ENCODE assay signal across 8 mouse cellular contexts in the genomic region with DNA sequence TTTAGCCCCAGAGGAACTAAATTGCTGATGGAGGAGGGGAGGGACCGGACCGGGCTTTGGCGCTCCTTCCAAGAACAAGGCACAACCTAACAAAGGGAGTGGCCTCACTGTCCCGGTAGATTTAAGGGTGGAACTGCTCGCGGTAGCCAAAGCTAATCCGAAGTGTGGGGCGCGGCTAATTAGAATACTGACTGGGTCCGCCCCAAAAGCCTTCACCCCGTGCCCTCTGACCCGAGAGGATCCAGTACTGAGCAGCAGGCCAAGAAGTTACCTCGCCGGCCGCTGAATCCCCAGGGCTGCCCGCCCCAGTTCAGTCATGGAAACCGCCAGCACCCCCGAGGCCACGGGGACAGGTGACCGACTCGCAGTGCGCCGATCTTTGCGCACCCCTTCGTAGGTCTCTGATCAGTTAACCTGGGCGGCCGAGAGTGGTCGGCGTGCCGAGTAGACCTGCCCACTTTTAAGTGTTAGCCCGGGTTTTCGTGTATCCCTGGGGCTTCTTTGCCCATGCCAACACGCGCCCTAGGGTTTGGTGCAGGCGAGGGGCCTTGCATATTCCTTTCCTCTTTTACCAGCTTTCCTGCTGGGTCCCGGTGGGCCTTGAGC. TPM values are rescaled to one million over a fixed set of nuclear protein-coding genes. Genes with fewer than 3 reads are reported as not detected.
DNase-seq lines count a peak whose midpoint lies in the region; ATAC-seq and TF ChIP-seq lines count a peak whose summit lies in the region.

A gene (plus strand): TSS at position 244 of the 606 bp plus-strand sequence.

- peaks cover 3% of the 10 kb centered on the region; the same call in 1 of the 2 replicates for H3K4me1 ChIP-seq in bone marrow, adult 2 months (ENCODE audit: control insufficient read depth, insufficient read depth, low read length)
- H3K4me1 ChIP-seq in erythroblast, embryonic 14.5 days (ENCODE audit: control insufficient read depth) = peaks cover 48% of the 10 kb centered on the region
- peaks cover 23% of the 10 kb centered on the region for H3K4me1 ChIP-seq in heart, embryonic 12.5 days (replicated peaks)
- H3K4me1 ChIP-seq in kidney, postnatal 0 days (replicated peaks; ENCODE audit: insufficient read depth, low read length) = peaks cover 25% of the 10 kb centered on the region
- peaks cover 18% of the 10 kb centered on the region for H3K4me1 ChIP-seq in liver, adult 2 months (ENCODE audit: control insufficient read depth, insufficient read depth, low read length)
- H3K4me1 ChIP-seq in stomach, embryonic 16.5 days (ENCODE audit: control insufficient read depth, insufficient read depth, low read length) = peaks cover 26% of the 10 kb centered on the region

- TF ChIP-seq CTCF in bone marrow, adult 2 months (IDR thresholded peaks at IDR 0.05; ENCODE audit: control insufficient read depth, insufficient read depth, low read length) = no peak
- TF ChIP-seq CTCF in kidney, postnatal 0 days (IDR thresholded peaks at IDR 0.05; ENCODE audit: low read depth) = no peak
- TF ChIP-seq CTCF in liver, adult 2 months (IDR thresholded peaks at IDR 0.05; ENCODE audit: low read depth, low read length) = no peak

- H3K9ac ChIP-seq in heart, embryonic 12.5 days = peak within 1 kb of the TSS; percentile 87
- peak within 1 kb of the TSS; percentile 79 for H3K9ac ChIP-seq in kidney, postnatal 0 days (ENCODE audit: low read depth, low read length)
- peak within 1 kb of the TSS; percentile 78 for H3K9ac ChIP-seq in liver, adult 2 months (ENCODE audit: low read depth, low read length)
- H3K9ac ChIP-seq in stomach, embryonic 16.5 days (ENCODE audit: low read length) = peak within 1 kb of the TSS; percentile 78

- H3K27ac ChIP-seq in bone marrow, adult 2 months (ENCODE audit: control insufficient read depth, insufficient read depth, low read depth, low read length, poor library complexity) = peak within 1 kb of the TSS; percentile 96
- H3K27ac ChIP-seq in heart, embryonic 12.5 days (ENCODE audit: poor library complexity, severe bottlenecking) = peak within 1 kb of the TSS; percentile 95
- peak within 1 kb of the TSS; percentile 99 for H3K27ac ChIP-seq in kidney, postnatal 0 days
- peak within 1 kb of the TSS; percentile 89 for H3K27ac ChIP-seq in liver, adult 2 months (replicated peaks; ENCODE audit: insufficient read depth, low read depth, low read length)
- peak within 1 kb of the TSS; percentile 99 for H3K27ac ChIP-seq in stomach, embryonic 16.5 days (ENCODE audit: low read length)

- TF ChIP-seq POLR2A in bone marrow, adult 2 months (IDR thresholded peaks at IDR 0.05; ENCODE audit: borderline replicate concordance, control insufficient read depth, low read depth, low read length) = peak; percentile 82; the same call in 1 of the 2 replicates
- peak; percentile 84 for TF ChIP-seq POLR2A in liver, adult 2 months (IDR thresholded peaks at IDR 0.05; ENCODE audit: extremely low read depth, insufficient read depth, low read length)

- peak; percentile 78 for ATAC-seq in heart, embryonic 12.5 days (ENCODE audit: insufficient number of reproducible peaks, low FRiP score)
- peak; percentile 83 for ATAC-seq in kidney, postnatal 0 days (replicated peaks; ENCODE audit: low FRiP score, low read depth)
- ATAC-seq in monocyte, adult 5-6 weeks (replicated peaks; ENCODE audit: insufficient number of reproducible peaks, low FRiP score, low TSS enrichment, poor library complexity, severe bottlenecking) = peak; percentile 70
- ATAC-seq in stomach, embryonic 16.5 days (ENCODE audit: insufficient read depth, low FRiP score) = peak; percentile 86

- peaks cover 21% of the 10 kb centered on the region; the same call in 1 of the 2 replicates for H3K79me2 ChIP-seq in liver, adult 2 months (ENCODE audit: control insufficient read depth, insufficient read depth, low read length)

- peaks cover 2% of the 10 kb centered on the region; the same call in 1 of the 2 replicates for H3K9me3 ChIP-seq in erythroblast, embryonic 14.5 days (ENCODE audit: control insufficient read depth, low read length)
- H3K9me3 ChIP-seq in heart, embryonic 12.5 days (replicated peaks) = no peaks in the 10 kb centered on the region
- H3K9me3 ChIP-seq in kidney, postnatal 0 days (replicated peaks; ENCODE audit: low read length) = no peaks in the 10 kb centered on the region
- H3K9me3 ChIP-seq in stomach, embryonic 16.5 days (replicated peaks; ENCODE audit: control insufficient read depth, low read length) = no peaks in the 10 kb centered on the region

- H3K4me3 ChIP-seq in bone marrow, adult 2 months (replicated peaks; ENCODE audit: control insufficient read depth, low read depth, low read length) = peak within 1 kb of the TSS; percentile 90
- peak within 1 kb of the TSS; percentile 94 for H3K4me3 ChIP-seq in erythroblast, embryonic 14.5 days (replicated peaks)
- peak within 1 kb of the TSS; percentile 82 for H3K4me3 ChIP-seq in heart, embryonic 12.5 days
- peak within 1 kb of the TSS; percentile 72 for H3K4me3 ChIP-seq in kidney, postnatal 0 days (replicated peaks; ENCODE audit: low read depth, low read length)
- H3K4me3 ChIP-seq in liver, adult 2 months (ENCODE audit: insufficient read depth, low read depth, low read length) = peak within 1 kb of the TSS; percentile 70
- H3K4me3 ChIP-seq in stomach, embryonic 16.5 days (replicated peaks; ENCODE audit: low read length) = peak within 1 kb of the TSS; percentile 74

- H3K27me3 ChIP-seq in erythroblast, embryonic 14.5 days (ENCODE audit: control insufficient read depth) = peaks cover 40% of the 10 kb centered on the region
- 0 out of 2 replicates have a peak, but pooled peaks cover under 1% of the 10 kb centered on the region for H3K27me3 ChIP-seq in heart, embryonic 12.5 days (replicated peaks)
- no peaks in the 10 kb centered on the region for H3K27me3 ChIP-seq in kidney, postnatal 0 days (ENCODE audit: insufficient read depth, low read length)
- H3K27me3 ChIP-seq in liver, adult 2 months (ENCODE audit: control insufficient read depth, insufficient read depth, low read length) = no peaks in the 10 kb centered on the region
- no peaks in the 10 kb centered on the region for H3K27me3 ChIP-seq in stomach, embryonic 16.5 days (ENCODE audit: control insufficient read depth, insufficient read depth, low read length)

- under 1% methylated on average over 36 of the region's 36 CpGs for WGBS in bone marrow, adult 2 months
- WGBS in heart, embryonic 12.5 days = under 1% methylated on average over 36 of the region's 36 CpGs
- under 1% methylated on average over 36 of the region's 36 CpGs for WGBS in kidney, postnatal 0 days
- under 1% methylated on average over 36 of the region's 36 CpGs for WGBS in liver, adult 2 months
- WGBS in stomach, embryonic 16.5 days = under 1% methylated on average over 36 of the region's 36 CpGs

- H3K4me2 ChIP-seq in heart, embryonic 12.5 days = peak within 1 kb of the TSS; percentile 88
- peak within 1 kb of the TSS; percentile 85 for H3K4me2 ChIP-seq in kidney, postnatal 0 days (ENCODE audit: low read length)
- peak within 1 kb of the TSS; percentile 96 for H3K4me2 ChIP-seq in stomach, embryonic 16.5 days (ENCODE audit: low read depth, low read length)

- H3K36me3 ChIP-seq in erythroblast, embryonic 14.5 days (ENCODE audit: control insufficient read depth) = peaks cover 18% of the 10 kb centered on the region
- H3K36me3 ChIP-seq in heart, embryonic 12.5 days = peaks cover 6% of the 10 kb centered on the region
- H3K36me3 ChIP-seq in kidney, postnatal 0 days (ENCODE audit: insufficient read depth, low read length) = no peaks in the 10 kb centered on the region
- H3K36me3 ChIP-seq in liver, adult 2 months (ENCODE audit: control insufficient read depth, insufficient read depth, low read length) = no peaks in the 10 kb centered on the region
- no peaks in the 10 kb centered on the region for H3K36me3 ChIP-seq in stomach, embryonic 16.5 days (ENCODE audit: control insufficient read depth, insufficient read depth, low read length)

- DNase-seq in CD4-positive helper T cell, adult 2 months (ENCODE audit: low read depth, low spot score) = peak; percentile 83
- peak; percentile 91 for DNase-seq in kidney, postnatal 0 days (ENCODE audit: low spot score)
- DNase-seq in liver, adult 2 months (ENCODE audit: extremely low read depth, low read depth, low spot score) = peak; percentile 94

RNA-seq across cellular contexts. Expression of the gene that starts here (rescaled TPM):
- polyA plus RNA-seq in bone marrow, adult 2 months (2011; ENCODE audit: insufficient read depth, insufficient read length, low replicate concordance, missing spikeins) = 58.3 and 76.9 TPM in 2 replicates
- polyA plus RNA-seq in erythroblast, embryonic 14.5 days (2012) = 10.9 and 11.7 TPM in 2 replicates
- polyA plus RNA-seq in heart, embryonic 12.5 days (2016; fragmentation: Nextera tagmentation; extraction: Ambion mirVana) = 23.1 and 24.0 TPM in 2 replicates
- polyA plus RNA-seq in kidney, postnatal 0 days (2015; fragmentation: Nextera tagmentation; extraction: Ambion mirVana) = 35.0 and 36.3 TPM in 2 replicates
- 9.5 and 12.7 TPM in 2 replicates for total RNA-seq in liver, adult 2 months (2014; rRNA removed)
- 15.0 and 15.6 TPM in 2 replicates for polyA plus RNA-seq in liver, adult 2 months (2012; rRNA removed)
- total RNA-seq in monocyte, adult 5-6 weeks (2017) = 30.7 to 38.7 TPM (median 34.9 TPM) in 3 replicates
- 35.0 and 36.2 TPM in 2 replicates for polyA plus RNA-seq in stomach, embryonic 16.5 days (2015; fragmentation: Nextera tagmentation; extraction: Ambion mirVana)

Comparison
In these comparisons a context has a peak if more than half of its experiments do, and no peak if none do; other contexts are left out.
1. Peak in every context shown above with its lines: DNase-seq, ATAC-seq, H3K4me3 ChIP-seq and H3K27ac ChIP-seq.